Mouse (Mus musculus) MEL (cell line): ENCODE data around the gene Fancc. TPM values are rescaled to one million over a fixed set of nuclear protein-coding genes. Genes with fewer than 3 reads are reported as not detected.

ENCODE experiments used
- DNase-seq: peaks from one replicate; pipeline ENCODE4 v3.0.0; 2011; ENCODE audit warnings: low read depth, low spot score
- H3K27ac ChIP-seq: 2 replicates; pipeline ENCODE4 v1.5.1; 2012; ENCODE audit warnings: low read depth, mild to moderate bottlenecking, control low read depth, low read length, moderate library complexity; ENCODE audit not compliant: control insufficient read depth
- H3K27me3 ChIP-seq, 2 experiments: fragments of 150-350 bp in 1 of 2; sonication (generic) in 1 of 2; 2 replicates each; pipeline ENCODE4 v1.6.1; 2012; ENCODE audit warnings: low read length in 2 of 2, mild to moderate bottlenecking in 2 of 2, improper control_type of control experiment in 1 of 2, moderate library complexity in 1 of 2; ENCODE audit not compliant: insufficient read depth in 2 of 2, control insufficient read depth in 1 of 2
- H3K36me3 ChIP-seq, 2 experiments: 2 replicates each; pipeline ENCODE4 v1.6.1; 2012 to 2014; ENCODE audit warnings: low read length in 2 of 2, improper control_type of control experiment in 1 of 2, inconsistent platforms in 1 of 2, mild to moderate bottlenecking in 1 of 2; ENCODE audit not compliant: insufficient read depth in 2 of 2, control insufficient read depth in 1 of 2
- H3K4me1 ChIP-seq, 2 experiments: fragments of 150-350 bp in 1 of 2; sonication (generic) in 1 of 2; 2 replicates each; pipeline ENCODE4 v1.6.1; 2012; ENCODE audit warnings: low read length in 2 of 2, improper control_type of control experiment in 1 of 2, mild to moderate bottlenecking in 1 of 2; ENCODE audit not compliant: insufficient read depth in 2 of 2, control insufficient read depth in 1 of 2
- H3K4me3 ChIP-seq, 2 experiments: fragments of 150-350 bp in 1 of 2; sonication (generic) in 1 of 2; 2 replicates each; pipeline ENCODE4 v1.5.1; 2012; ENCODE audit warnings: low read depth in 2 of 2, low read length in 2 of 2, mild to moderate bottlenecking in 2 of 2, moderate library complexity in 2 of 2, control low read depth in 1 of 2, improper control_type of control experiment in 1 of 2; ENCODE audit not compliant: control insufficient read depth in 1 of 2, insufficient read depth in 1 of 2
- H3K79me2 ChIP-seq: 2 replicates; pipeline ENCODE4 v1.6.1; 2012; ENCODE audit warnings: mild to moderate bottlenecking, low read length, moderate library complexity; ENCODE audit not compliant: control insufficient read depth, poor library complexity, insufficient read depth
- H3K9ac ChIP-seq: 2 replicates; pipeline ENCODE4 v1.6.1; 2012; ENCODE audit warnings: low read depth, mild to moderate bottlenecking, control low read depth, low read length, moderate library complexity; ENCODE audit not compliant: control insufficient read depth, poor library complexity, severe bottlenecking
- H3K9me3 ChIP-seq: fragments of 150-350 bp; sonication (generic); replicated peaks from 2 replicates; pipeline ENCODE4 v1.6.1; 2012; ENCODE audit warnings: mild to moderate bottlenecking, low read length, improper control_type of control experiment, moderate library complexity; ENCODE audit not compliant: insufficient read depth
- CHD1 ChIP-seq: IDR thresholded peaks from 2 replicates; pipeline ENCODE4 v1.6.1; 2012; ENCODE audit warnings: low read depth, mild to moderate bottlenecking, inconsistent platforms, low read length, improper control_type of control experiment
- CTCF ChIP-seq, 3 experiments: IDR thresholded peaks in 2 of 3; conservative IDR thresholded peaks in 1 of 3; 2 replicates each; pipeline ENCODE4 v1.5.1; 2011 to 2012; ENCODE audit warnings: low read length in 3 of 3, low read depth in 2 of 3, mild to moderate bottlenecking in 2 of 3, improper control_type of control experiment in 1 of 3, inconsistent platforms in 1 of 3, mixed read lengths in 1 of 3, moderate library complexity in 1 of 3; ENCODE audit not compliant: control insufficient read depth in 1 of 3, insufficient read depth in 1 of 3, poor library complexity in 1 of 3, severe bottlenecking in 1 of 3
- ELF1 ChIP-seq: IDR thresholded peaks from 2 replicates; pipeline ENCODE4 v1.6.1; 2014; ENCODE audit warnings: low read depth, mild to moderate bottlenecking, inconsistent platforms, low read length, improper control_type of control experiment, moderate library complexity
- EP300 ChIP-seq, 2 experiments: IDR thresholded peaks; 2 replicates each; pipeline ENCODE4 v1.6.1; 2011; ENCODE audit warnings: improper control_type of control experiment in 2 of 2, low read length in 2 of 2, low read depth in 1 of 2, mild to moderate bottlenecking in 1 of 2
- JUND ChIP-seq: IDR thresholded peaks from 2 replicates; pipeline ENCODE4 v1.6.1; 2011; ENCODE audit warnings: low read depth, mild to moderate bottlenecking, improper control_type of control experiment, low read length
- KAT2A ChIP-seq: conservative IDR thresholded peaks from 2 replicates; pipeline ENCODE4 v1.6.1; 2012; ENCODE audit warnings: low read depth, low read length, improper control_type of control experiment, inconsistent platforms
- MAFK ChIP-seq: IDR thresholded peaks from 2 replicates; pipeline ENCODE4 v1.6.1; 2011; ENCODE audit warnings: low read depth, mild to moderate bottlenecking, low read length, improper control_type of control experiment, borderline replicate concordance
- NELFE ChIP-seq: IDR thresholded peaks from 2 replicates; pipeline ENCODE4 v1.6.1; 2011; ENCODE audit warnings: low read depth, low read length, improper control_type of control experiment
- POLR2A ChIP-seq, 2 experiments: IDR thresholded peaks; 2 replicates each; pipeline ENCODE4 v1.6.1; 2011 to 2012; ENCODE audit warnings: low read length in 2 of 2, mild to moderate bottlenecking in 2 of 2, control low read depth in 1 of 2, improper control_type of control experiment in 1 of 2, low read depth in 1 of 2, moderate library complexity in 1 of 2; ENCODE audit not compliant: control insufficient read depth in 1 of 2, insufficient read depth in 1 of 2, poor library complexity in 1 of 2
- POLR2AphosphoS5 ChIP-seq: IDR thresholded peaks from 2 replicates; pipeline ENCODE4 v1.6.1; 2012; ENCODE audit warnings: low read depth, borderline replicate concordance, mild to moderate bottlenecking, inconsistent platforms, low read length, moderate library complexity, mixed read lengths
- RAD21 ChIP-seq: IDR thresholded peaks from 2 replicates; pipeline ENCODE4 v1.6.1; 2011; ENCODE audit warnings: mild to moderate bottlenecking, low read depth, low read length, improper control_type of control experiment
- RCOR1 ChIP-seq: IDR thresholded peaks from 2 replicates; pipeline ENCODE4 v1.6.1; 2012; ENCODE audit warnings: low read depth, mild to moderate bottlenecking, inconsistent platforms, low read length, improper control_type of control experiment
- TAL1 ChIP-seq: IDR thresholded peaks from 2 replicates; pipeline ENCODE4 v1.6.1; 2012; ENCODE audit warnings: mild to moderate bottlenecking, inconsistent platforms, low read length, moderate library complexity, mixed read lengths
- TBP ChIP-seq: IDR thresholded peaks from 2 replicates; pipeline ENCODE4 v1.8.0; 2011; ENCODE audit warnings: low read depth, low read length, improper control_type of control experiment
- TCF12 ChIP-seq: IDR thresholded peaks from 2 replicates; pipeline ENCODE4 v1.6.1; 2014; ENCODE audit warnings: low read depth, mild to moderate bottlenecking, inconsistent platforms, low read length, improper control_type of control experiment, moderate library complexity
- UBTF ChIP-seq: IDR thresholded peaks from 2 replicates; pipeline ENCODE4 v1.6.1; 2012; ENCODE audit warnings: low read depth, mild to moderate bottlenecking, inconsistent platforms, low read length, improper control_type of control experiment, moderate library complexity, borderline replicate concordance; ENCODE audit not compliant: insufficient read depth
- USF1 ChIP-seq: IDR thresholded peaks from 2 replicates; pipeline ENCODE4 v1.6.1; 2014; ENCODE audit warnings: low read depth, mild to moderate bottlenecking, inconsistent platforms, low read length, improper control_type of control experiment, moderate library complexity
- ZNF384 ChIP-seq: IDR thresholded peaks from 2 replicates; pipeline ENCODE4 v1.6.1; 2012; ENCODE audit warnings: low read depth, mild to moderate bottlenecking, inconsistent platforms, low read length, improper control_type of control experiment
- polyA plus RNA-seq, 2 experiments: library from polyadenylated mRNA; stranded (reverse) in 1 of 2; unstranded in 1 of 2; fragments of >175 nt in 1 of 2; fragments of >200 nt in 1 of 2; gene quantifications; 2 replicates each; pipeline versions ENCODE4 v1.2.1 to v1.2.4; 2012; ENCODE audit warnings: low replicate concordance in 2 of 2, low read depth in 1 of 2; ENCODE audit not compliant: insufficient read length in 2 of 2, insufficient read depth in 1 of 2, missing spikeins in 1 of 2
- total RNA-seq: library from RNA; depleted of rRNA; stranded (reverse); fragments of 300-350 nt; gene quantifications from 2 replicates; pipeline ENCODE4 v1.2.3, GENCODE M21; 2012

Gene Fancc
- total and polyA plus RNA-seq, 3 experiments = 4.0 to 5.5 TPM; not detected in 1

GRCm38 (mm10) chr13:63243586-63243985 is 253.5 kb downstream of the Fancc start:
- Histone ChIP-seq H3K4me3 (no peak overlapping the region), H3K27me3 (no peaks in the 10 kb centered on the region), H3K4me1 (peaks cover 0 to 4% of the 10 kb centered on the region in 2 experiments; a peak in 1 of 4 replicates), H3K9me3 (no peaks in the 10 kb centered on the region), H3K36me3 (peaks cover 0 to 3% of the 10 kb centered on the region in 2 experiments; a peak in 1 of 4 replicates), H3K27ac (no peak overlapping the region), H3K79me2 (peaks cover 6% of the 10 kb centered on the region), H3K9ac (no peak overlapping the region)
- DNase-seq = no peak
- TF ChIP-seq CHD1 = no peak
- no peak for TF ChIP-seq MAFK
- TF ChIP-seq JUND = no peak
- TF ChIP-seq ZNF384 = no peak
- no peak for TF ChIP-seq ELF1
- no peak for TF ChIP-seq CTCF (IDR thresholded peaks at IDR 0.05 in 2 of 3, conservative IDR thresholded peaks at IDR 0.05 in 1 of 3; ENCODE audit: control insufficient read depth in 1 of 3, insufficient read depth in 1 of 3, low read depth in 2 of 3, low read length in 3 of 3, poor library complexity in 1 of 3, severe bottlenecking in 1 of 3)
- no peak for TF ChIP-seq TAL1
- no peak for TF ChIP-seq KAT2A
- no peak for TF ChIP-seq TCF12
- TF ChIP-seq TBP = no peak
- TF ChIP-seq USF1 = no peak

DNA sequence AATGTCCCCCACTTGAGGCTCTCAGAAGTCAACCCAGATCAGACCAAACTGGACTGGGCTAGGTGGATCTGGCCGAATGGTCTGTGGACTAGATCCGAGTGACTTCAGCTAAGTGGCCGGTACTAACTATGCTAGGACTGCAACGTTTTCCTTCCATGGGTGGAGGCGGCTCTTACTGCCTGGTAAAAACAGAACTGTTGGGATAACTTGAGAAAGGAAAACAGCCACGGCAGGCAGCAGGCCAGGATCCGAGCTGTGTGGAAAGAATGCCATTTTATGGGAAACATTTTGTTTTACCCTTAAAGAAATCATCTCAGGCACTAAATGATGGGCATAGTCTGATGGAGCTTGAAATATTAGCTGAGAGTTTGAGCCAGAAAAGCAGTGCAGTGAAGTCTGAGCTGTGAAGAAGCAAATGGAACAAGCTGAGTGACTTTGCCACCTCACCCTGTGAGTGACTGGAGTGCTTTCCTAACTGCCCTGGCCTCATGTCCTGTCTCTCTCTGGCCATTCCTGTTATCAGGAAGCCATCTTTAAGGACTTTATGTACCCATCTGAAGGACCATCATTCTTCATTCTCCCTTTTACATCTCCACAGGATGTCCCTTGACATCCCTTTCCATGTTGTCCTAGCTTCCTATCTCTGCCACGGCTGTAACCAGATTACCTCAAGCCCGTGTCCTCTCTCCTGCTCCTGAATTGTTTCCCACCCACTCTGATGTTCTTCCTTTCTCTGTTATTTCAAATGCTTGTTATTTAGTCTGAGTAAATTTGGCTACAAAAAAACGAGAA is 254.5 kb downstream of the Fancc start:
- Histone ChIP-seq H3K9me3 (no peaks in the 10 kb centered on the region), H3K27me3 (no peaks in the 10 kb centered on the region), H3K4me3 (no peak overlapping the region), H3K36me3 (0 out of 4 replicates have a peak, but pooled peaks cover 0 to 3% of the 10 kb centered on the region in 2 experiments), H3K27ac (no peak overlapping the region), H3K4me1 (peaks cover 0 to 4% of the 10 kb centered on the region in 2 experiments; a peak in 1 of 4 replicates), H3K79me2 (peaks cover 6% of the 10 kb centered on the region), H3K9ac (no peak overlapping the region)
- TF ChIP-seq POLR2AphosphoS5 (no peak), MAFK (no peak), RAD21 (no peak), NELFE (no peak), RCOR1 (no peak), UBTF (no peak), POLR2A (IDR thresholded peaks at IDR 0.05; ENCODE audit: control insufficient read depth in 1 of 2, insufficient read depth in 1 of 2, low read depth in 1 of 2, low read length in 2 of 2, poor library complexity in 1 of 2) (no peak), EP300 (IDR thresholded peaks at IDR 0.05; ENCODE audit: low read depth in 1 of 2, low read length in 2 of 2) (no peak), TBP (no peak)
- DNase-seq = no peak
